Mouse (Mus musculus): ENCODE data around the gene Pkn1. TPM values are rescaled to one million over a fixed set of nuclear protein-coding genes. Genes with fewer than 3 reads are reported as not detected.

Gene Pkn1
- total RNA-seq, 2 experiments from 2014 or later: 124 to 126 TPM

- peak; percentile 81 to 83 for DNase-seq (ENCODE audit: low spot score in 2 of 2)
Measured at GRCm38 (mm10) chr8:83724697-83725482, 25.9 kb upstream of the Pkn1 start.

GRCm38 (mm10) chr8:83723447-83724083 lies 24.6 kb upstream of the Pkn1 start:
- DNase-seq (ENCODE audit: low spot score in 2 of 2): no peak

DNA sequence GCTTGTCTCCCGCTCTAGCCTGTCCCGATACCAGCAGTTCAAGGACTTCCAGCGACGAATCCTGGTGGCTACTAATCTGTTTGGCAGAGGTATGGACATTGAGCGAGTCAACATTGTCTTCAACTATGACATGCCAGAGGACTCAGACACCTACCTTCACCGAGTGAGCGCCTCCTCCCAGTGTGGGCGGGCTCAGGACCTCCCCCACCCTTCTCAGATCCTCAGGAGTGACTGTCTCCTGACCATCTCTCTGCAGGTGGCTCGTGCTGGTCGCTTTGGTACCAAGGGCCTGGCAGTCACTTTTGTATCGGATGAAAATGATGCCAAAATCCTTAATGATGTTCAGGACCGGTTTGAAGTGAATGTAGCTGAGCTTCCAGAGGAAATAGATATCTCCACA lies 23.7 kb upstream of the Pkn1 start:
- no peak for DNase-seq (ENCODE audit: low spot score in 2 of 2)

- peak in 1 of 2 experiments; percentile 61 for DNase-seq (ENCODE audit: low spot score in 2 of 2)
Measured at GRCm38 (mm10) chr8:83721405-83722025, 22.5 kb upstream of the Pkn1 start.

DNA sequence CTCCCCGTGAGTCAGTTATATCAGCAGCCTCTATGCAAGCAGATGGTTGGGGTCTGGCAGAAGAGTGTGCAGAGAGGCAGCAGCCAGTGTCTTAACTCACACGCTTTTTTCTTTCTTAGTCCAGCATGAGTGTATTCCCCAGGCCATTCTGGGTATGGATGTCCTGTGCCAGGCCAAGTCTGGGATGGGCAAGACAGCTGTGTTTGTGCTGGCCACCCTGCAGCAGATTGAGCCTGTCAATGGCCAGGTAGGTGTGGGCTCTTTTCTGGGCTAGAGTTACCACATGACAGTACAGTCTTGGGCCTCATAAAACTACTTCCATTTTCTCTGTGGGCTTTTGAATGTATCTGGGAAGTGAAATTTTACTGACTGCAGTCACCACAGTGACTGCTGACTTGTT lies 20.7 kb upstream of the Pkn1 start:
- DNase-seq (ENCODE audit: low spot score in 2 of 2): no peak

GRCm38 (mm10) chr8:83719048-83719447 lies 20.1 kb upstream of the Pkn1 start:
- no peak for DNase-seq (ENCODE audit: low spot score in 2 of 2)

GRCm38 (mm10) chr8:83716563-83716962 lies 17.6 kb upstream of the Pkn1 start:
- DNase-seq (ENCODE audit: low spot score in 2 of 2): no peak

GRCm38 (mm10) chr8:83715771-83716170 lies 16.8 kb upstream of the Pkn1 start:
- no peak for DNase-seq (ENCODE audit: low spot score in 2 of 2)

- DNase-seq (ENCODE audit: low spot score in 2 of 2): peak; percentile 88 to 90
Measured at GRCm38 (mm10) chr8:83715031-83715690, 16.2 kb upstream of the Pkn1 start, which contains the start of gene Ddx39. Gene Ddx39, plus strand, starts transcription at chr8:83715177.

DNA sequence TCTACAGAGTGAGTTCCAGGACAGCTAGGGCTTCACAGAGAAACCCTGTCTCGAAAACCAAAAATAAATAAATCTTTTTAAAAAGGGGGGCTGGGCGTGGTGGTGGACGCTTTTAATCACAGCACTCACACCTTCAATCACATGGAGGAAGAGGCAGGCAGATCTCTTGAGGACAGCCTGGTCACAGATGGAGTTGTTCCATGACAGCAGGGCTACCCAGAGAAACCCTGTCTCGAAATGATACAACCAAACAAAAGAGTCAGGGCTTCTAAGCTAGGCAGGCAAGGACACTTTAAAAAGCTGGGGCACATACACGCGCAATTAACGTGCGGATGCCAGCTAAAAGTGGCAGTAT lies 15.7 kb upstream of the Pkn1 start:
- DNase-seq (ENCODE audit: low spot score in 2 of 2): no peak

DNA sequence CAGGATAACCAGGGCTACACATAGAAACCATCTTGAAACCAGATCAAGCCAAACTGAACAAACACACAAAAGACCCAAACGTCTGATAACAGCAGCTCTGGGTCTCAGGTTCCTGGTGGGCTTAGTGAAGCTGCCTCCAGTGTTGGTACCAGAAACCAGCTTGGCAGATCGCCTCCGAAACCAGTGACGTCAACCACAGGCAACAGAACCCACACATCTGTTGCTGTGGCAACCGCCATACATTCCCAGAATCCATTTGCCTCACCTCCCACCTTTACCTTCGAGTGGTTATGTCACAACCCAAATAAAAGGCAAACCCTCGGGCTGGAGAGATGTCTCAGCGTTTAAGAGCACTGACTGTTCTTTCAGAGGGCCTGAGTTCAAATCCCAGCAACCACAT lies 8.6 kb upstream of the Pkn1 start:
- DNase-seq (ENCODE audit: low spot score in 2 of 2): no peak

GRCm38 (mm10) chr8:83706411-83706810 lies 7.4 kb upstream of the Pkn1 start:
- no peak for DNase-seq (ENCODE audit: low spot score in 2 of 2)

DNA sequence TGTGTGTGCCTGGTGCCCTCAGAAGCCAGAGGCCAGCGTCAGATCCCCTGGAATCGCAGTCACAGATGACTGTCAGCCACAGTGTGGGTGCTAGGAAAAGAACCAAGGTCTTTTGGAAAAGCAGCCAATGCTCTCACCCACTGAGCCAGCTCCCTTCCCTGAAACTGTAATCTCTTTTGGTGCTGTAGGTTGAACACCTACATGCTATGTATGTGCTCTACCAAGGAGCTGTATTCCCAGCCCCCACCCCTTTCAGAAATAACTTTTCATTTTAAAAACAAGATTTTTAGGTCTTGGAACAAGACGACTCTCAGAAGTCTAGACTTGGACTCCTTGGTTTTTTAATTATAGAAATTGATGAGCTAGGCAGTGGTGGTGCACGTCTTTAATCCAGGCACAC lies 4.4 kb upstream of the Pkn1 start:
- no peak for DNase-seq (ENCODE audit: low spot score in 2 of 2)

DNA sequence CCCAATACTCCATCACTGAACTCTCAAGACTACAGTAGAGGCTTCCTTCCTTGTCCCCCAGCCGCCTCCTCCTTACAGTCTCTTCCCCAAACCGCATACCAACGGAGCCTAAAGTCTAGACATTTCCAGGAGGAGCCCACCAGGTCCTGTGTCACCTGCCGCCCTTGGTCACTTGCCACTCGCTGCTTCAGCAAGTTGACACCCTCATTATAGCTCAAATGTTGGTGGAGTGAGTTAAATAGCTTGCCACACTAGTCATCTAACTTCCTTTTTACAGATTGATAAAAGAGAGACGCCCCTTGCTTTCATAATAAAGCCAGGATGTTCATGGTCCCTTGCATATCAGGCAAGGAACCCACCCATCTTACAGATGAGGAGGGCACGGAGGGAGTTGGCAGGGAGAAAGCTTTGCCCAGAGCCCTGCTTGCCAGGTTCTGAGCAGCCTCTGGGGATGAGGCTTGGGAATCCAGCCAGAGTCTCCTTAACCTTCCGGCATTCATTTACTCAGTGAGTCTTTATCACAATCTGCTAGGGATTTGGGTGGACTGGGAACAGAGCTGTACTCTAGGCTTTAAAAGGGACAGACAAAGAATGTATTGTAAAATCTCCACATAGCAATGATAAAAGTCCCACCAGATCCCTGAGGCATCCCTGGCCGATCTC lies 1.6 kb upstream of the Pkn1 start:
- no peak for DNase-seq (ENCODE audit: low spot score in 2 of 2)

DNA sequence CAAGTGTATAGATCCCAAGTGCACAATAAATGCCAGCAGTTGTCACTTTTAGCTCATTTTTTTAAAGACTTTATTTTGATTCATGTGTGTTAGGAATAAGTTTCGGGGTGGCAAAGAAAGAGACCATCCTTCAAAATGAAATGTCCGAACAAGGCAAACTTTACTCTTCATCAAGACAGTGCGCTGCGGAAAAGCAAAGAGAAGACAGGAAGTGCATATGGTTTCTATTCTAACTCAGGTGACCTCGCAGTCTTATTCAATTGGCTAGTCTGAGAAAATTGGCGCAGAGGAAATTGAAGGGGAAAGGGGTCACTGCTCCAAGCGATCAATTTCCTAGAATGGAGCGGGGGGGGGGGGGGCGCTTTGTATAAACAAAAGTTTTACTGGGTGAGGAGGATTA lies 587 bp upstream of the Pkn1 start:
- no peak for DNase-seq (ENCODE audit: low spot score in 2 of 2)

GRCm38 (mm10) chr8:83698291-83698660 lies 703 bp downstream of the Pkn1 start:
- DNase-seq (ENCODE audit: low spot score in 2 of 2): peak; percentile 44 to 51

DNA sequence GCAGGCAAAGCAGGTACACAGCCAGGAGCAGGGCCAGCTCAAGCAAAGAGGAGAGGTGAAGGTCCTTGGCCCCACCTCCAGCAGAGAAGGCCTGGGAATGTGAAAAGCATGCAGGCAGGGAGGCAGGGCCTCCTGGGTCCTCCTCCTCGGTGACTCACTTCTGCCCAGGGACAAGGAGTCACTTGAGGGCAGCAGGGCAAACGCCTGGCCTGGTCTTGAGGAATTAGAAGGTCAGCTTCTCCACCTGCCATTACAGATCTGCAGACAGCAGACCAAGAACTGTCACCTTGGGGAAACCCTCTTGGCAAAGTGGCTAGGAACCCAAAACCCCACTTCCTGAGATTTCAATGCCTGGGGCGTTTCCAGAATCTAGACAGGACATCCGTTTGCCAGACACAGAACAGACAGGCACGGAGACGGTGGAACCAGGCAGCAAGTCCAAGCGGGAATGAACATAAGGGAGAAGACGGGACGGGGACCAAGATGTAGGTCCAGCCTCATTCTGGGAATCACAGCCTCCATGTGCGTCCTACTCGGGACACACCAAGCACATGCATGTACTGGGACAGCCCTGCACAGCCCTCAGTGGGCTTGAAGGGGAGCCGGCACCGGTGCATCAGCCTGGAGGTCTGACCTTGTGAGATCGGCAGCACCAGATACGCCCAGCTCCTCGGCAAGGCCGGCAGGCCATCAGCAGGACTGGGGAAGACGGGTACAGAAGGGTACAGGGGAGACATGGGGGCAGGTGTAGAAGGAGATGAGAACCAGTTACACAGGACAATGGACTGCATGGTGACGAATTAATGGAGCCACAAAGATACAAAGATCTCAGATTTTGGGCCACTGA lies 1.4 kb downstream of the Pkn1 start:
- peak; percentile 50 to 61 for DNase-seq (ENCODE audit: low spot score in 2 of 2)

DNA sequence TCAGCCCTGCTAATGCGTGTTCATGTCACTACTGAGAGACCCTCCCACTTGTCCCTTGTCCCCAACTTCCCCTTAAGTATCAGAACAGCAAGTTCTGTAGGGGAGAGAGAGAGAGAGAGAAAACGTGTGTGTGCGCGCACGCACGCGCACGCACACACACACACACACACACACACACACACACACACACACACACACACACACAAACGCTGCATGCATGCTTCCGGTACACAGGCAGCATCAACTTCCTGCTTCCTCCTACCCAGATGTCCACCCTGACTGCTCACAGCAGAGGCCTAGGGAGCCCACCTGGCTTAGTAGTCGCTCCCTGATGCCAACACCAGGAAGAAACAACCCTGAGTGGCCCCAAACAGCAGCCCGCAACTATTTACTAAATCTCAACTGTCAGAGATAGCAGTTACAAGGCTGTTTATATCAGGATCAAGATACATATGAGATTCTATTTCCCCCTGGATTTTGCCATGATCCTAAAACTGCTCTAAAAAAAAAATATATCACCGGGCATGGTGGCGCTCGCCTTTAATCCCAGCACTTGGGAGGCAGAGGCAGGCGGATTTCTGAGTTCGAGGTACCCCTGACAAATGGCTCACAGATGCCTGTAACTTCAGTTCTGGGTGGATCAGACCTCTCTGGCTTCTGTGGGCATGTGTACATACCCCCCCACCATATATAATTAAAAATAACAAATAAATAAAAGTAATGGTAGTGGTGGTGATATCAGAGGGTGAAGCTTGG lies 3.5 kb downstream of the Pkn1 start:
- DNase-seq (ENCODE audit: low spot score in 2 of 2): no peak

- DNase-seq (ENCODE audit: low spot score in 2 of 2): no peak
Measured at GRCm38 (mm10) chr8:83694369-83695160, 4.4 kb downstream of the Pkn1 start.
